Mouse (Mus musculus) mature B cell (primary cell): ENCODE results near the gene Wwc2.

Source experiments
- in situ Hi-C: fragments of 300-500 bp; cut with MboI; formaldehyde crosslinking; loops from 2 replicates; pipeline ENCODE4 v1.14.3; 2019

The Wwc2 gene

GRCm38 (mm10) chr8:47905256-47905655, 85.5 kb downstream of the Wwc2 start:
- in situ Hi-C loops: no loop called here

- in situ Hi-C loops: no loop called here
Measured at GRCm38 (mm10) chr8:47904004-47904403, 86.7 kb downstream of the Wwc2 start.

GRCm38 (mm10) chr8:47902704-47903103, 88.0 kb downstream of the Wwc2 start:
- in situ Hi-C loops: no loop called here

GRCm38 (mm10) chr8:47900361-47900760, 90.4 kb downstream of the Wwc2 start:
- in situ Hi-C loops: no loop called here

GRCm38 (mm10) chr8:47899891-47900290, 90.8 kb downstream of the Wwc2 start:
- in situ Hi-C loops: no loop called here

- in situ Hi-C loops: no loop called here
Measured at GRCm38 (mm10) chr8:47892419-47892818, 98.3 kb downstream of the Wwc2 start.

GRCm38 (mm10) chr8:47891641-47892040, 99.1 kb downstream of the Wwc2 start:
- in situ Hi-C loops: no loop called here

- in situ Hi-C loops: no loop called here
Measured at GRCm38 (mm10) chr8:47890814-47891210, 99.9 kb downstream of the Wwc2 start.

- in situ Hi-C loops: no loop called here
Measured at GRCm38 (mm10) chr8:47889936-47890813, 100.5 kb downstream of the Wwc2 start.

GRCm38 (mm10) chr8:47888841-47889570, 101.7 kb downstream of the Wwc2 start:
- in situ Hi-C loops: no loop called here

GRCm38 (mm10) chr8:47884306-47884705, 106.4 kb downstream of the Wwc2 start:
- in situ Hi-C loops: no loop called here

- in situ Hi-C loops: no loop called here
Measured at GRCm38 (mm10) chr8:47883739-47884138, 107.0 kb downstream of the Wwc2 start.

GRCm38 (mm10) chr8:47878516-47878915, 112.2 kb downstream of the Wwc2 start:
- in situ Hi-C loops: loop anchor here (10.0 kb wide), 1 partner anchor 76 kb away; no protein-coding TSS in a partner anchor

- in situ Hi-C loops: loop anchor here (10.0 kb wide), 1 partner anchor 79 kb away; no protein-coding TSS in a partner anchor
Measured at GRCm38 (mm10) chr8:47875865-47876264, 114.9 kb downstream of the Wwc2 start.

GRCm38 (mm10) chr8:47874497-47875178, 116.1 kb downstream of the Wwc2 start:
- in situ Hi-C loops: loop anchor here (10.0 kb wide), 1 partner anchor 80 kb away; no protein-coding TSS in a partner anchor

GRCm38 (mm10) chr8:47872361-47873107, 118.2 kb downstream of the Wwc2 start:
- in situ Hi-C loops: loop anchor here (10.0 kb wide), 1 partner anchor 82 kb away; no protein-coding TSS in a partner anchor

- in situ Hi-C loops: no loop called here
Measured at GRCm38 (mm10) chr8:47867067-47867466, 123.7 kb downstream of the Wwc2 start.

GRCm38 (mm10) chr8:47866568-47866967, 124.2 kb downstream of the Wwc2 start:
- in situ Hi-C loops: no loop called here

- in situ Hi-C loops: no loop called here
Measured at GRCm38 (mm10) chr8:47859259-47859658, 131.5 kb downstream of the Wwc2 start.

GRCm38 (mm10) chr8:47853356-47853755, 137.4 kb downstream of the Wwc2 start:
- in situ Hi-C loops: no loop called here

GRCm38 (mm10) chr8:47852737-47853136, 138.0 kb downstream of the Wwc2 start:
- in situ Hi-C loops: no loop called here
